In the genomic region with DNA sequence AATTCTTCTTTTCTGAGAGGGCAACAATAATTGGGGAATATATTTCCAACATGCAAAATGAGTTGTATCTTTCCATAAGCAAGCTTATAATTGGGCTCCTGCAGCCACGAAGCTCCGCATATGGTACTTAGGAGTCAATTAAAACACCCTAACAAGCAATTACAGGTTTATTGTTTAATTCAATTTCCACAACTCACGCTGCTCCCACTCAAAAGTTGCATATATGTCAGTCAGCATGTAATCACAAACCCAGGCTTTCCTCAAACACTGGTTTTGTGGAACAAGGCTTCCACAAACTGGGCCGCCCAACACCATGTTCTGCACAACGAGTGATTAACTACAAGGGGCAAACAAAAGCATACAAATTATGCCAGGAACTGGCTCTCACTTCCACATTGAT, we compare ENCODE assay signal across 17 mouse cellular contexts.
"Had no signal": no experiment of that assay in that cellular context is flagged by ENCODE, and none has a peak within 500 bp of the region (broad histone marks: within the 10 kb centered on the region; RNA-seq: fewer than 3 reads in every experiment).

No protein-coding gene starts in this region.

- H3K9ac ChIP-seq: liver, postnatal 0 days; lung, embryonic 15.5 days; midbrain, embryonic 12.5 days; neural tube, embryonic 12.5 days; stomach, embryonic 15.5 days had no signal

- H3K9me3 ChIP-seq: lung, embryonic 15.5 days; megakaryocyte, embryonic 14.5 days; midbrain, embryonic 12.5 days; neural tube, embryonic 12.5 days; stomach, embryonic 15.5 days had no signal

- ATAC-seq: liver, postnatal 0 days; lung, postnatal 0 days had no signal

- H3K27ac ChIP-seq: lung, embryonic 15.5 days; macrophage; midbrain, embryonic 12.5 days; neural tube, embryonic 12.5 days; stomach, embryonic 15.5 days; stomach, postnatal 0 days had no signal

- DNase-seq: liver, postnatal 0 days; lung, adult 2 months; lung, postnatal 14 days; lung, postnatal 36 days; midbrain, embryonic 14.5 days; right cerebral cortex, postnatal 14 days; thymus, adult 18-20 months; thymus, postnatal 14 days; thymus, postnatal 36 days had no signal

- H3K4me2 ChIP-seq: lung, embryonic 15.5 days; midbrain, embryonic 12.5 days; neural tube, embryonic 12.5 days; stomach, embryonic 15.5 days had no signal

- H3K27me3 ChIP-seq: lung, embryonic 15.5 days; megakaryocyte, embryonic 14.5 days; midbrain, embryonic 12.5 days; neural tube, embryonic 12.5 days; stomach, embryonic 15.5 days had no signal

- H3K4me1 ChIP-seq: lung, embryonic 15.5 days; megakaryocyte, embryonic 14.5 days; midbrain, embryonic 12.5 days; neural tube, embryonic 12.5 days; stomach, embryonic 15.5 days had no signal

- H3K4me3 ChIP-seq: lung, embryonic 15.5 days; megakaryocyte, embryonic 14.5 days; midbrain, embryonic 12.5 days; neural tube, embryonic 12.5 days; stomach, embryonic 15.5 days had no signal

- H3K36me3 ChIP-seq: lung, embryonic 15.5 days; midbrain, embryonic 12.5 days; neural tube, embryonic 12.5 days; stomach, embryonic 15.5 days had no signal
